14 mouse cellular contexts compared by ENCODE assay signal in genomic region chr8:120103916-120104315, GRCm38 (mm10). TPM values are rescaled to one million over a fixed set of nuclear protein-coding genes. Genes with fewer than 3 reads are reported as not detected.
DNase-seq lines count a peak whose midpoint lies in the region; ATAC-seq and TF ChIP-seq lines count a peak whose summit lies in the region.
"Had no signal": no experiment of that assay in that cellular context is flagged by ENCODE, and none has a peak within 500 bp of the region (broad histone marks: within the 10 kb centered on the region; RNA-seq: fewer than 3 reads in every experiment).

No protein-coding gene starts in this region.

- WGBS in kidney, adult 2 months = 71% methylated on average over 9 of the region's 9 CpGs
- 96% methylated on average over 9 of the region's 9 CpGs for WGBS in midbrain, postnatal 0 days
- WGBS in midbrain, embryonic 11.5 days = 88% methylated on average over 9 of the region's 9 CpGs

- TF ChIP-seq CTCF in gastrocnemius, adult 2 months (IDR thresholded peaks at IDR 0.05) = no peak
- no peak for TF ChIP-seq CTCF in kidney, adult 2 months (conservative IDR thresholded peaks at IDR 0.05; ENCODE audit: insufficient read depth, insufficient read length, low read depth, low read length)
- TF ChIP-seq CTCF in midbrain, postnatal 0 days (IDR thresholded peaks at IDR 0.05) = no peak

- no peak for ATAC-seq in midbrain, postnatal 0 days (ENCODE audit: low FRiP score)
- no peak for ATAC-seq in midbrain, embryonic 11.5 days (ENCODE audit: low FRiP score)
- ATAC-seq: midbrain, embryonic 15.5 days had no signal

- no peaks in the 10 kb centered on the region for H3K36me3 ChIP-seq in kidney, adult 2 months (ENCODE audit: control insufficient read depth, insufficient read depth, low read length)
- no peaks in the 10 kb centered on the region; the same call in 1 of the 2 replicates for H3K36me3 ChIP-seq in midbrain, postnatal 0 days (ENCODE audit: insufficient read depth, low read length)
- H3K36me3 ChIP-seq in midbrain, embryonic 11.5 days (ENCODE audit: control insufficient read depth, insufficient read depth, low read length) = no peaks in the 10 kb centered on the region
- H3K36me3 ChIP-seq: midbrain, embryonic 15.5 days had no signal

- DNase-seq in gastrocnemius, adult 2 months = no peak
- no peak for DNase-seq in gastrocnemius, postnatal 25 days
- peak; percentile 32 for DNase-seq in kidney, adult 2 months
- DNase-seq in kidney, postnatal 4 days = no peak
- no peak for DNase-seq in midbrain, postnatal 0 days (ENCODE audit: low spot score)
- no peak for DNase-seq in midbrain, embryonic 11.5 days (ENCODE audit: low spot score, missing footprints)
- peak; percentile 56 for DNase-seq in lung, postnatal 36 days
- DNase-seq in embryo, embryonic 9.5 days (ENCODE audit: extremely low spot score) = no peak
- DNase-seq: cerebellum, adult 18-20 months; gastrocnemius, postnatal 36 days had no signal

- intact Hi-C loops in gastrocnemius, adult 2 months (cut with DNase I) = no loop called here

- H3K4me1 ChIP-seq in kidney, adult 2 months (ENCODE audit: control insufficient read depth, insufficient read depth, low read length) = peaks cover 4% of the 10 kb centered on the region; the same call in 1 of the 2 replicates
- peaks cover 16% of the 10 kb centered on the region; the same call in 1 of the 2 replicates for H3K4me1 ChIP-seq in midbrain, postnatal 0 days (ENCODE audit: insufficient read depth, low read length)
- peaks cover 20% of the 10 kb centered on the region for H3K4me1 ChIP-seq in midbrain, embryonic 11.5 days (ENCODE audit: control insufficient read depth, insufficient read depth, low read length)

- peak overlapping the region; percentile 99 for H3K27ac ChIP-seq in gastrocnemius, adult 2 months
- peak overlapping the region; percentile 74 for H3K27ac ChIP-seq in kidney, adult 2 months (ENCODE audit: insufficient read depth, low read depth, low read length)
- H3K27ac ChIP-seq in midbrain, postnatal 0 days (ENCODE audit: low read depth, low read length) = no peak overlapping the region
- no peak overlapping the region for H3K27ac ChIP-seq in midbrain, embryonic 11.5 days (ENCODE audit: low read depth, low read length)
- H3K27ac ChIP-seq: hindbrain, embryonic 10.5 days; limb, embryonic 12.5 days; midbrain, embryonic 15.5 days had no signal

- 0 out of 2 replicates have a peak overlapping the region, but pooled peaks have one; percentile 8 for H3K9ac ChIP-seq in midbrain, postnatal 0 days (replicated peaks; ENCODE audit: low read length, poor library complexity, severe bottlenecking)
- no peak overlapping the region for H3K9ac ChIP-seq in midbrain, embryonic 11.5 days (ENCODE audit: low read length)
- H3K9ac ChIP-seq: limb, embryonic 12.5 days; midbrain, embryonic 15.5 days had no signal

- H3K9me3 ChIP-seq in midbrain, postnatal 0 days (ENCODE audit: low read length) = no peaks in the 10 kb centered on the region
- H3K9me3 ChIP-seq in midbrain, embryonic 11.5 days (ENCODE audit: control insufficient read depth, low read length) = no peaks in the 10 kb centered on the region
- H3K9me3 ChIP-seq: hindbrain, embryonic 10.5 days; limb, embryonic 12.5 days; midbrain, embryonic 15.5 days had no signal

- H3K27me3 ChIP-seq in kidney, adult 2 months (replicated peaks; ENCODE audit: control insufficient read depth, insufficient read depth, low read length) = no peaks in the 10 kb centered on the region
- no peaks in the 10 kb centered on the region for H3K27me3 ChIP-seq in midbrain, postnatal 0 days (ENCODE audit: insufficient read depth, low read length)
- H3K27me3 ChIP-seq in midbrain, embryonic 11.5 days (ENCODE audit: control insufficient read depth, insufficient read depth, low read length) = no peaks in the 10 kb centered on the region
- H3K27me3 ChIP-seq: limb, embryonic 12.5 days; midbrain, embryonic 15.5 days had no signal

- H3K4me3 ChIP-seq in gastrocnemius, adult 2 months = peak overlapping the region; percentile 54
- no peak overlapping the region for H3K4me3 ChIP-seq in kidney, adult 2 months (ENCODE audit: insufficient read depth, low read depth, low read length)
- H3K4me3 ChIP-seq in midbrain, postnatal 0 days (ENCODE audit: low read depth, low read length) = no peak overlapping the region
- H3K4me3 ChIP-seq in midbrain, embryonic 11.5 days (ENCODE audit: low read depth, low read length) = no peak overlapping the region
- H3K4me3 ChIP-seq: erythroblast, embryonic 14.5 days; hindbrain, embryonic 10.5 days; limb, embryonic 12.5 days; midbrain, embryonic 15.5 days had no signal

- no peak overlapping the region for H3K4me2 ChIP-seq in midbrain, postnatal 0 days (ENCODE audit: low read depth, low read length, poor library complexity, severe bottlenecking)
- no peak overlapping the region for H3K4me2 ChIP-seq in midbrain, embryonic 11.5 days
- H3K4me2 ChIP-seq: limb, embryonic 12.5 days; midbrain, embryonic 15.5 days had no signal

- TF ChIP-seq POLR2A in kidney, adult 2 months (IDR thresholded peaks at IDR 0.05; ENCODE audit: low read depth, low read length) = no peak

RNA-seq across cellular contexts. Expression of gene Zdhhc7, which starts 2.6 kb away (rescaled TPM):
- 10 to 100 TPM; 23.9 to 27.6 TPM for total RNA-seq in gastrocnemius, adult 2 months (2021)
- 10 to 100 TPM; 24.9 to 26.2 TPM for total RNA-seq in gastrocnemius, postnatal 25 days (2021)
- polyA plus RNA-seq in kidney, adult 2 months (2012; rRNA removed) = 58.7 and 68.2 TPM in 2 replicates
- total RNA-seq in midbrain, postnatal 0 days (2014; rRNA removed) = 34.1 and 40.8 TPM in 2 replicates
- 23.9 and 24.6 TPM in 2 replicates for polyA plus RNA-seq in midbrain, postnatal 0 days (2015; fragmentation: Nextera tagmentation; extraction: Ambion mirVana)
- polyA plus RNA-seq in midbrain, embryonic 11.5 days (2014; fragmentation: Nextera tagmentation; extraction: Ambion mirVana) = 24.2 and 25.9 TPM in 2 replicates

RNA-seq across cellular contexts. Expression of gene 6430548M08Rik, which starts 10.0 kb away (rescaled TPM):
- total RNA-seq in gastrocnemius, adult 2 months (2021) = 10 to 100 TPM; 26.5 to 30.0 TPM
- 10 to 100 TPM; 23.6 to 27.6 TPM for total RNA-seq in gastrocnemius, postnatal 25 days (2021)
- polyA plus RNA-seq in kidney, adult 2 months (2012; rRNA removed) = 8.4 and 8.8 TPM in 2 replicates
- 69.7 and 71.1 TPM in 2 replicates for total RNA-seq in midbrain, postnatal 0 days (2014; rRNA removed)
- polyA plus RNA-seq in midbrain, postnatal 0 days (2015; fragmentation: Nextera tagmentation; extraction: Ambion mirVana) = 38.3 and 40.5 TPM in 2 replicates
- polyA plus RNA-seq in midbrain, embryonic 11.5 days (2014; fragmentation: Nextera tagmentation; extraction: Ambion mirVana) = 12.4 and 13.5 TPM in 2 replicates

Comparison
In these comparisons a context has a peak if more than half of its experiments do, and no peak if none do; other contexts are left out.
1. DNase-seq: peak in kidney, adult 2 months (single experiment) and lung, postnatal 36 days (single experiment); none in gastrocnemius, adult 2 months (single experiment), gastrocnemius, postnatal 25 days (single experiment), kidney, postnatal 4 days (0 of 2), midbrain, postnatal 0 days (single experiment), midbrain, embryonic 11.5 days (single experiment) and embryo, embryonic 9.5 days (single experiment).
2. H3K27ac ChIP-seq: peak in gastrocnemius, adult 2 months (single experiment) and kidney, adult 2 months (single experiment); none in midbrain, postnatal 0 days (single experiment) and midbrain, embryonic 11.5 days (single experiment).